Mouse (Mus musculus) kidney, embryonic 14.5 days (tissue): ENCODE measurements at regions not wholly inside any gene's neighbourhood (a gene's known extent, or its start where the extent isn't known, plus 50 kb on each side); places are given as distances from the start of the nearest gene placed in this dataset.

Source experiments
- ATAC-seq: fragments of 200-750 bp; cut with Nextera tagmentation; 2 replicates; pipeline ENCODE4 v1.8.0; 2017; ENCODE audit warnings: moderate number of reproducible peaks, mild to moderate bottlenecking, moderate TSS enrichment, moderate library complexity; ENCODE audit not compliant: low FRiP score, low TSS enrichment
- H3K27ac ChIP-seq: fragments of 300-500 bp; sonication (generic); 2 replicates; pipeline ENCODE4 v1.5.1; 2014; ENCODE audit warnings: low read depth, mild to moderate bottlenecking, low read length, moderate library complexity, mixed read lengths
- H3K27me3 ChIP-seq: fragments of 300-500 bp; sonication (generic); 2 replicates; pipeline ENCODE4 v1.6.1; 2014; ENCODE audit warnings: mild to moderate bottlenecking, low read length; ENCODE audit not compliant: control insufficient read depth, insufficient read depth
- H3K36me3 ChIP-seq: fragments of 300-500 bp; sonication (generic); 2 replicates; pipeline ENCODE4 v1.6.1; 2014; ENCODE audit warnings: low read length, mixed read lengths; ENCODE audit not compliant: control insufficient read depth, insufficient read depth
- H3K4me1 ChIP-seq: fragments of 300-500 bp; sonication (generic); 2 replicates; pipeline ENCODE4 v1.6.1; 2014; ENCODE audit warnings: low read length, mixed read lengths; ENCODE audit not compliant: control insufficient read depth, insufficient read depth
- H3K4me2 ChIP-seq: fragments of 300-500 bp; sonication (generic); replicated peaks from 2 replicates; pipeline ENCODE4 v1.6.1; 2014; ENCODE audit warnings: low read depth, mild to moderate bottlenecking, low read length
- H3K4me3 ChIP-seq: fragments of 300-500 bp; sonication (generic); 2 replicates; pipeline ENCODE4 v1.5.1; 2014; ENCODE audit warnings: mild to moderate bottlenecking, low read length
- H3K9ac ChIP-seq: fragments of 300-500 bp; sonication (generic); 2 replicates; pipeline ENCODE4 v1.6.1; 2014; ENCODE audit warnings: low read depth, mild to moderate bottlenecking, low read length, moderate library complexity
- H3K9me3 ChIP-seq: fragments of 300-500 bp; sonication (generic); 2 replicates; pipeline ENCODE4 v1.6.1; 2016; ENCODE audit warnings: low read length; ENCODE audit not compliant: control insufficient read depth
- whole genome bisulfite sequencing: fragments of 180-500 bp; shearing (Covaris S2); extraction: QIAGEN DNeasy Blood & Tissue Kit; methylation state at CpG from one replicate; pipeline ENCODE4 v1.1.7; 2014; 5-methylcytosine and 5-hydroxymethylcytosine counted together

DNA sequence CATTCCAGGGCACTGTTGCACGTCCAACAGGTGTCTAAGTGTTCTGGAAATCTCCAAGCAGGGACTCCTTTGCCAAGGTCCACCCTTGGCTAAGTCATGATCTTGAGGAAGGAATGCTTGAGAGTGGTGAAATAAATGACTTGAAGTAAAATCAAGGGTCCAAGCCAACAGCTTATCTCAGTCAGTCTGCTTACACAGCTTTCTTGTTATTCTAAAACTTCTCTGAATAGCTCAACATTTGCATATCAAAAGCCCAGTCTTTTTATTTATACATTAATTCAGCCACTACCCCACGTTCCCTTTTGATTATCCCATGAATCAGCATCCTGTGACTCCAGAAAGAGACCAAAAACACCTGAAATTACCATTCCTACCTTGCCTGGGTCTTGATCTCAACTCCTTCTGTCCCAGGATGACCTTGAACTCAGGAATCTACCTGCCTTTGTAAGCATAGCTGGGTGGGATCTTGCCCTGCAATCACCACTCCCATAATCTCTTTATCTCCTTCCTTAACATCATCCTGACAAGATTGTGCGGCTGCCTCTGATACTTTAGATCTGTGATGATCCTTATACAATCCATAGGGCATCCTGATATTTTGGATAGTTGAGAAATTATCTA is 57.5 kb upstream of the Sestd1 start:
- no peaks in the 10 kb centered on the region for H3K4me1 ChIP-seq
- 77% methylated on average over 3 of the region's 3 CpGs for WGBS
- H3K27me3 ChIP-seq, result no peaks in the 10 kb centered on the region
- H3K4me3 ChIP-seq, result no peak overlapping the region
- no peak for ATAC-seq
- no peaks in the 10 kb centered on the region for H3K9me3 ChIP-seq
- H3K27ac ChIP-seq, result no peak overlapping the region
- H3K36me3 ChIP-seq, result no peaks in the 10 kb centered on the region
- no peak overlapping the region for H3K9ac ChIP-seq
- no peak overlapping the region for H3K4me2 ChIP-seq

DNA sequence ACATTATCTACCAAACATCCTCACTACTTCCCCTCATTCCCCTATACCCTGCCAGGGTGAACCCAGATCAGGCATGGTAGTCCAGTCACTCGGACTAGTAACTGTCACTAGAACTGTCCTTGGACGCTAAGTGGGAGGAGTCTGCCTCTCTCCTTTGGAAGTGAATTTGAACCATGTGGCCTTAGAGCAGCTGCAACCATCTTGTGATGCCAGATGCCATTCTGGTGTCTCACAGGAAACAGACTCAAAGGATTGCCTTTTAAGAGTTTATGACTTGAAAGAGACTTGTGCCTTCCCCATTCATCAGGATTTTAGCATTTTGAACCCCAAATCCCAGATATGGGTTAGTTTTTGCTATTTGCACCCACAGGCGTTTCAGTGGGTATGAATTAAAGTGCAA is 56.9 kb upstream of the Sestd1 start:
- no peaks in the 10 kb centered on the region for H3K36me3 ChIP-seq
- no peaks in the 10 kb centered on the region for H3K9me3 ChIP-seq
- no peak overlapping the region for H3K9ac ChIP-seq
- WGBS, result 84% methylated on average over 3 of the region's 3 CpGs
- H3K27ac ChIP-seq, result no peak overlapping the region
- no peak overlapping the region for H3K4me3 ChIP-seq
- ATAC-seq, result no peak
- no peaks in the 10 kb centered on the region for H3K27me3 ChIP-seq
- H3K4me2 ChIP-seq, result no peak overlapping the region
- H3K4me1 ChIP-seq, result no peaks in the 10 kb centered on the region

DNA sequence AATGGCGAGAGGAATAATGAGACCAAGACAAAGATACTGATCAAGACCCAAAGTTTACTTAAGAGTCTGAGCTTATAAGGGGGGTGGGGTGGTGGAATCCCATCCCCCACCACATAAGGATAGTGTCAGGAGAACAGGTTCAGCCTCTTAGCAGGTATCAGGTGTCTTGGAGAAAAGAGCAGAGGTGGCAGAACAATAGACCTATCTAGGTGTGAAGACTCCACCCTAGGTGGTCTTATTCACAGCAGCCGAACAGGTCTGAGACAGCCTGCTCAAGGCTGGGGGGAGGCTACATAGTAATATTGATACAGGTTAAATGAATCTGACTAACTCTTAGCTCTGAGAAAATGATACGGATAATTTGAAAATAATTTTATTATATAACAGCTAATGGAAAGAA is 56.4 kb upstream of the Sestd1 start:
- 80% methylated on average over 3 of the region's 3 CpGs for WGBS
- no peak overlapping the region for H3K9ac ChIP-seq

DNA sequence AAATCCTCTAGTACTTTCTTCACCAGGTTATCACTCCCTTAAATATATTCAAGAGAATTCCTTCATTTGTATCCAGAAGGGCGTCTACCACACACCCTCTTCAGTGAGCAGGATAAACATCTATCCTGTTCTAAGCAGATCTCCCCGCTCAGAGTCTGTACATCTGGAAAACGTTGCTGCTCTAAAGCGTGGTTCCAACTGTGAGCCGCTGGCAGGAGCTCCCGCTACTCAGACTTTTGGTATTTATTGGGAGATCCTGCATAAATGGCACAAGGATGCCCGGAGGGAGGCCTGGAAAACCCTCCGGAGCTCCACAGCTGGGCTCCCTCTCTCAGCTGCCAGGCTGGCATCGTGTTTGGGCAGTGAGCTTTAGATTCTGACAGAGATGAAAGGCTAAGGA is 54.3 kb upstream of the Sestd1 start:
- H3K4me3 ChIP-seq, result no peak overlapping the region
- H3K27ac ChIP-seq, result no peak overlapping the region

More for the DNA sequence above, 56.4 kb upstream of the Sestd1 start:
- no peak overlapping the region for H3K4me2 ChIP-seq
- H3K4me3 ChIP-seq, result no peak overlapping the region
- no peaks in the 10 kb centered on the region for H3K4me1 ChIP-seq
- no peaks in the 10 kb centered on the region for H3K36me3 ChIP-seq
- H3K27me3 ChIP-seq, result no peaks in the 10 kb centered on the region
- no peak overlapping the region for H3K27ac ChIP-seq
- ATAC-seq, result no peak
- H3K9me3 ChIP-seq, result no peaks in the 10 kb centered on the region

DNA sequence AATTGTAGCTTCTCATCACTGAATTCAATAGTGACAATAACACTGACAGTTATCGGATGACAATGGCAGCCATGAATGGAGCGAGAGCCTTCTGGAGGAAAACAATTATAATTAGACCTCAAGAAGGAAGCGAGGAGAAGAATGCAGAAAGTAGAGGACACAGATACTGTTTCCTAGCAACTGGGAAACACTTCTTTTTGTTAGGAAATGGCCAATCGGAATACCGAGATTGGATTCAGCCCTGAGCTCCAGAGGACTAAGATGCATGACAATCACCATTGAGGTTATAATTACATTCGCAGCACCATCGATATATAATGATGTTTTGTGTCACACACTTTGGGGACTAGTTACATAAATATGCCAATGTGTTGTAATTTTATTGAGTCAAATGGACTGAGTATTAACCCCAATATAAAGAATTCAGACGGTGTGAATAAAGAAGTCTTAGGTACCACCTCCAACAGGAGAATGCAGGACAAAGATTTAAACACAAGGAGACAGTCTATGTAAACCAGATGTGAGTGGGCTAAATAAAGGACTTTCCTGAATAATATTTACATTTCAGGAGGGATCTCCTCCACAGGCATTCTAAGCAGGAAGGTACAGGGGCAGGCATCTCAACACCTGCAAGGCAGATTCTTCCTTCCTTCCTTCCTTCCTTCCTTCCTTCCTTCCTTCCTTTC is 53.1 kb upstream of the Sestd1 start:
- Histone ChIP-seq H3K27me3 (no peaks in the 10 kb centered on the region), H3K4me1 (no peaks in the 10 kb centered on the region), H3K9ac (no peak overlapping the region), H3K27ac (no peak overlapping the region), H3K4me2 (no peak overlapping the region), H3K9me3 (no peaks in the 10 kb centered on the region), H3K36me3 (no peaks in the 10 kb centered on the region), H3K4me3 (no peak overlapping the region)
- no peak for ATAC-seq
- WGBS, result 83% methylated on average over 8 of the region's 8 CpGs

More for the DNA sequence above, 54.3 kb upstream of the Sestd1 start:
- Histone ChIP-seq H3K9me3 (no peaks in the 10 kb centered on the region), H3K27me3 (no peaks in the 10 kb centered on the region), H3K9ac (no peak overlapping the region), H3K36me3 (no peaks in the 10 kb centered on the region), H3K4me2 (no peak overlapping the region), H3K4me1 (no peaks in the 10 kb centered on the region)
- 87% methylated on average over 9 of the region's 9 CpGs for WGBS
- ATAC-seq, result no peak
